ENCODE assay signal across 10 mouse cellular contexts in the genomic region with DNA sequence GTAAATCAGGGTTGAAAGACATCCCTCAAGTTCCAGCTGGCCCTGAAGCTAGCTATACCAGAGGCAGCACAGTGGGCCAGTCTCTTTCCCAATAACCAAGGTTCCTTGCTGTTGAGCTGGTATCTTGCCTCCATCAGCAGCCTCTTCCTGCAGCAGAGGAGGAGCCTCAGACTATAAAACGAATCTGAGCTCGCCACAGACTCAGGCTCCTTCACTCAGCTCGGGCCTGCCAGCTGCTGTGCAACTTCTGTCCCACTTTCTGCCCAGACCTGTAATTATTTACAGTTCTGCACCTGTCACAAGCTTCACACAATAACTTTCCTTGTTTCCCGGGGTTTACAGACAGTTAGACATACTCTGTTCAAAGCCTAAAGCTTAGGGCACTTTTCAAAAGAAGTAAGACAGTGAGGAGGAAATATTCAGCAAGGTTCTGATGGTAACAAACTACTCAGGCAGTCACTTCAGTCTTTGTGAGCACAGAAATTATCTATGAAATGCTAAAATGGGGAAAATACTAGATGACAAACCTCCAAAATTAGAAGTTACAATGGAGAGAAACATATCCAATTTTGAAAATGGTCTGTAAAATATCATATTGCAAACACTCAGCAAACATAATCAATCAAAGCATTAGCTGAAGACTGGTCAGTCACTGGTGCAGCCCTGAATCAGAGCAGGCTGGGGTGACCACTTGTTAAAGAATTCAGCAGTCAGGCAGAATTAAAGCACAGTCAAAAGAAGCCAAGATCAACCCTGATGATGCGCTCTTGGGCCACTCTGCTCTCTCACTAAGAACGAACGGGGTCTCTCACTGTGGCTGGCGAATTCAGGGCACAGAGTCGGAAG.
DNase-seq lines count a peak whose midpoint lies in the region; ATAC-seq lines count a peak whose summit lies in the region.
"Had no signal": no experiment of that assay in that cellular context is flagged by ENCODE, and none has a peak within 500 bp of the region (broad histone marks: within the 10 kb centered on the region; RNA-seq: fewer than 3 reads in every experiment).

No protein-coding gene starts in this region.

- H3K9me3 ChIP-seq in intestine, embryonic 15.5 days = no peaks in the 10 kb centered on the region

- H3K4me3 ChIP-seq in intestine, embryonic 15.5 days (replicated peaks) = no peak overlapping the region

- no peak overlapping the region for H3K4me2 ChIP-seq in intestine, embryonic 15.5 days (replicated peaks)

- 57% methylated on average over 9 of the region's 9 CpGs for WGBS in intestine, embryonic 15.5 days

- peak; percentile 82 for ATAC-seq in intestine, embryonic 15.5 days

- no peaks in the 10 kb centered on the region for H3K27me3 ChIP-seq in intestine, embryonic 15.5 days (replicated peaks)

- DNase-seq in gastrocnemius, postnatal 25 days = peak; percentile 18
- no peak for DNase-seq in gastrocnemius, postnatal 36 days
- DNase-seq in urinary bladder, postnatal 14 days (ENCODE audit: low spot score) = peak; percentile 62
- no peak for DNase-seq in urinary bladder, postnatal 4 days (ENCODE audit: low spot score in 2 of 2)
- peak; percentile 56 for DNase-seq in thymus, postnatal 25 days
- no peak for DNase-seq in layer of hippocampus, adult 18-20 months (ENCODE audit: low spot score in 2 of 2)
- no peak for DNase-seq in heart, adult 18-20 months
- DNase-seq: adrenal gland, adult 8-10 months; kidney, postnatal 14 days had no signal

- H3K27ac ChIP-seq in intestine, embryonic 15.5 days = no peak overlapping the region

- no peaks in the 10 kb centered on the region for H3K36me3 ChIP-seq in intestine, embryonic 15.5 days

- intact Hi-C loops in gastrocnemius, postnatal 36 days (cut with DNase I) = no loop called here

- peaks cover 9% of the 10 kb centered on the region for H3K4me1 ChIP-seq in intestine, embryonic 15.5 days (replicated peaks)

- H3K9ac ChIP-seq in intestine, embryonic 15.5 days = no peak overlapping the region

Comparison
In these comparisons a context has a peak if more than half of its experiments do, and no peak if none do; other contexts are left out.
1. DNase-seq: peak in gastrocnemius, postnatal 25 days (single experiment), urinary bladder, postnatal 14 days (single experiment) and thymus, postnatal 25 days (single experiment); none in gastrocnemius, postnatal 36 days (0 of 2), urinary bladder, postnatal 4 days (0 of 2), layer of hippocampus, adult 18-20 months (0 of 2) and heart, adult 18-20 months (0 of 2).